Mouse (Mus musculus) kidney, embryonic 14.5 days (tissue): ENCODE measurements at regions not wholly inside any gene's neighbourhood (a gene's known extent, or its start where the extent isn't known, plus 50 kb on each side); places are given as distances from the start of the nearest gene placed in this dataset.

Experiments
- ATAC-seq: fragments of 200-750 bp; cut with Nextera tagmentation; 2 replicates; pipeline ENCODE4 v1.8.0; 2017; ENCODE audit warnings: moderate number of reproducible peaks, mild to moderate bottlenecking, moderate TSS enrichment, moderate library complexity; ENCODE audit not compliant: low FRiP score, low TSS enrichment
- H3K27ac ChIP-seq: fragments of 300-500 bp; sonication (generic); 2 replicates; pipeline ENCODE4 v1.5.1; 2014; ENCODE audit warnings: low read depth, mild to moderate bottlenecking, low read length, moderate library complexity, mixed read lengths
- H3K27me3 ChIP-seq: fragments of 300-500 bp; sonication (generic); 2 replicates; pipeline ENCODE4 v1.6.1; 2014; ENCODE audit warnings: mild to moderate bottlenecking, low read length; ENCODE audit not compliant: control insufficient read depth, insufficient read depth
- H3K36me3 ChIP-seq: fragments of 300-500 bp; sonication (generic); 2 replicates; pipeline ENCODE4 v1.6.1; 2014; ENCODE audit warnings: low read length, mixed read lengths; ENCODE audit not compliant: control insufficient read depth, insufficient read depth
- H3K4me1 ChIP-seq: fragments of 300-500 bp; sonication (generic); 2 replicates; pipeline ENCODE4 v1.6.1; 2014; ENCODE audit warnings: low read length, mixed read lengths; ENCODE audit not compliant: control insufficient read depth, insufficient read depth
- H3K4me2 ChIP-seq: fragments of 300-500 bp; sonication (generic); replicated peaks from 2 replicates; pipeline ENCODE4 v1.6.1; 2014; ENCODE audit warnings: low read depth, mild to moderate bottlenecking, low read length
- H3K4me3 ChIP-seq: fragments of 300-500 bp; sonication (generic); 2 replicates; pipeline ENCODE4 v1.5.1; 2014; ENCODE audit warnings: mild to moderate bottlenecking, low read length
- H3K9ac ChIP-seq: fragments of 300-500 bp; sonication (generic); 2 replicates; pipeline ENCODE4 v1.6.1; 2014; ENCODE audit warnings: low read depth, mild to moderate bottlenecking, low read length, moderate library complexity
- H3K9me3 ChIP-seq: fragments of 300-500 bp; sonication (generic); 2 replicates; pipeline ENCODE4 v1.6.1; 2016; ENCODE audit warnings: low read length; ENCODE audit not compliant: control insufficient read depth
- WGBS: fragments of 180-500 bp; shearing (Covaris S2); extraction: QIAGEN DNeasy Blood & Tissue Kit; methylation state at CpG from one replicate; pipeline ENCODE4 v1.1.7; 2014; 5-methylcytosine and 5-hydroxymethylcytosine counted together

DNA sequence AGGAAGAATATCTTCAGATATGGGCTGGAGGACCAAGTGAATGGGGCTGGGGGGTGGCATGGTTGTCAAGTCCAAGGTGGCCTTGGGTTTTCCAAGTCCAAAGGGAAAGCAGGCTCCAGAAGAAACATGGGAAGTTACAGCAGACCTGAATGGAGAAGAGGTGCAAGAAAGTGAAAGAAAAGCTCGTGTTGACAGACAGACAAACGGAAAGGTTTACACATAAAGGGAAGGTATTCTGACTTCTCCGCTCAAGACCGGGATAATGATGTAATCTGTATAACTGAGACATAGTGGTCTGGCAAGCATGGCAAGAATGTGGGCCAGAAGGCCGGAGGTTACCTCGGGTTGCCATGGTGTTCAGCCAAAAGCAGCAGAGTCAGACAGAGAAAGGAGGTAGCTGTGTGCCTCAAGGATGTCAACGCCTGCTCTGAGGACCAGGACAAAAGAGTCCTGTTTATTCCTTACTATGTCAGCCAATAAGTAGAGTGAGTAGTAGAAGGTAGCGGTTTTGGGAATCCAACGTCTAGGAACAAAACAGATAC lies 50.8 kb upstream of the Elk3 start:
- 86% methylated on average over 9 of the region's 9 CpGs for whole genome bisulfite sequencing
- no peak overlapping the region for H3K9ac ChIP-seq
- ATAC-seq = no peak

DNA sequence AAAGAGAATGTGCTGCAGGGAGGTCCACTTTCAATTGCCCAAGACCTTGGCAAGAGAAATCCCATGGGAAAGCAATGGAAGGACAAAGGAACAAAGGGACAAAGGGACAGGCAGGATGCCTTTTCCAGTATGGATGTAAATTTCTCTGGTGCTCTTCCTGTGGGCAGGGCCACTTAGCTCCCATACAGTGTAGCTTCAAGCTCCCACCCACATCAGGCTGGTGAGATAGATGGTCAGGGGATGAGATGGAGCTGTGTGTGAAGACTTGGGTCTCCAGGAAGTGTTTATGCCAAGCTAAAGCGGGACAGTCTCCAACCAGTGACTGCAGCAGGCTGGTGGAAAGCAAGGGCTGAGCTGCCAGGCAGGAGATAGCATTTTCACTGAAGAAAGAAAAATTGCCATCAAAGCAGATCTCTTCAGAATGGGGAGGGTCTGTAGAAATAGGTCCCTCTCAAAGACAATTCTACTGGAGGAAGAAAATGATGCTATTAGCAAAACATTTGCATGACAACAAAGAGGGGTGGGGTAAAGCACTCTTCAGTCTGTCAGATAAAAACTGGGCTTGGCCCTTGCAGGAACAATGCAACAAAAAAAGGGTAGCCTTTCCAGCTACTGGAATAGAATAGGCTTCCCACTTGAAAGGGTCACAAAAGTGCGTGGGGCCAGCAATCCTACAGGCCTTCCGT lies 53.3 kb upstream of the Elk3 start:
- 84% methylated on average over 3 of the region's 3 CpGs for WGBS
- H3K4me3 ChIP-seq = no peak overlapping the region
- H3K4me2 ChIP-seq = no peak overlapping the region
- no peak for ATAC-seq
- no peak overlapping the region for H3K9ac ChIP-seq
- H3K27ac ChIP-seq = no peak overlapping the region
- H3K9me3 ChIP-seq = no peaks in the 10 kb centered on the region
- no peaks in the 10 kb centered on the region for H3K36me3 ChIP-seq
- no peaks in the 10 kb centered on the region for H3K4me1 ChIP-seq
- no peaks in the 10 kb centered on the region for H3K27me3 ChIP-seq

More for the DNA sequence above, 50.8 kb upstream of the Elk3 start:
- Histone ChIP-seq H3K4me3 (no peak overlapping the region), H3K4me1 (no peaks in the 10 kb centered on the region), H3K4me2 (no peak overlapping the region), H3K36me3 (no peaks in the 10 kb centered on the region), H3K27ac (no peak overlapping the region), H3K27me3 (no peaks in the 10 kb centered on the region), H3K9me3 (no peaks in the 10 kb centered on the region)

DNA sequence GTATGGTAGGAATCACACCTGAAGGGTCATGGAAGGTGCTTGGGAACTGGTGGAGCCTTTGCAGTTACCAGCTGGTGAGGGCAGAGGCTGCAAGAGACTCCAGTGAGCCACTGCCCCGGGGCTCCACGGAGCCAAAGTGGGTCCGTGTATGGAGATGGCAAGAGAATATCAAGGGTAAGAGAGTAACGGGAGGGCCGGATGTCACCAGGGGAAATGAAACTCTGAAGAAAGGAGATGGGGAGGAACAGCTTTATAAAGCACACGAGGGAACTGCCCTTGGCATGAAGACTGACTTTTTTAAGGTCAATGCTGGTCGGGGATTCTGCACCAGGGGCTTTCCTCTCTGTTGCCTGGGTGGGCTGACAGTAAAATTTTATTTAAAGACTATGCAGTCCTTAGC lies 53.9 kb upstream of the Elk3 start:
- no peak overlapping the region for H3K4me2 ChIP-seq
- no peak overlapping the region for H3K4me3 ChIP-seq
- H3K36me3 ChIP-seq = no peaks in the 10 kb centered on the region
- ATAC-seq = no peak
- no peaks in the 10 kb centered on the region for H3K4me1 ChIP-seq
- H3K9ac ChIP-seq = no peak overlapping the region
- WGBS = 74% methylated on average over 7 of the region's 7 CpGs
- H3K9me3 ChIP-seq = no peaks in the 10 kb centered on the region
- H3K27ac ChIP-seq = no peak overlapping the region
- no peaks in the 10 kb centered on the region for H3K27me3 ChIP-seq

DNA sequence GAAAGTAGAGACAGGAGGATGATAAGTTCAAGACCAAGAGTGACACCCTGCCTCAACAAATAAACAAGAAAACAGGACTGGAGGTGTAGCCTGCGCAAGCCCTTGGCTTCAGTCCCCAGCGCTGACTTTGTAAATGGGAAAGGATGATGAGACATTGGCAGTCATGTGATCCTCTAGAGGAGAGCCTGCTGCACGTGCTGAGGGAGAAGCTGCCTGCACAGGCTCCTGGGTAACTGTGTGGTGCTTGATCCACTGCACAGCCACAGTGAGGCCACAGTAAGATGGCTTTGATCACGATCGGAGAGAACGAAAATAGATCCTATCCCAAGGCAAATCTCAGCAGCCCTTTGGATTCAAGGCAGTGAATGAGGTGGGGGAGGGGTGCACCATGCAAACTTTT lies 54.4 kb upstream of the Elk3 start:
- H3K4me2 ChIP-seq = no peak overlapping the region
- ATAC-seq = no peak
- H3K9me3 ChIP-seq = no peaks in the 10 kb centered on the region
- H3K9ac ChIP-seq = no peak overlapping the region
- H3K36me3 ChIP-seq = no peaks in the 10 kb centered on the region
- H3K4me1 ChIP-seq = no peaks in the 10 kb centered on the region
- no peak overlapping the region for H3K4me3 ChIP-seq
- no peaks in the 10 kb centered on the region for H3K27me3 ChIP-seq
- no peak overlapping the region for H3K27ac ChIP-seq
- 60% methylated on average over 6 of the region's 6 CpGs for WGBS

DNA sequence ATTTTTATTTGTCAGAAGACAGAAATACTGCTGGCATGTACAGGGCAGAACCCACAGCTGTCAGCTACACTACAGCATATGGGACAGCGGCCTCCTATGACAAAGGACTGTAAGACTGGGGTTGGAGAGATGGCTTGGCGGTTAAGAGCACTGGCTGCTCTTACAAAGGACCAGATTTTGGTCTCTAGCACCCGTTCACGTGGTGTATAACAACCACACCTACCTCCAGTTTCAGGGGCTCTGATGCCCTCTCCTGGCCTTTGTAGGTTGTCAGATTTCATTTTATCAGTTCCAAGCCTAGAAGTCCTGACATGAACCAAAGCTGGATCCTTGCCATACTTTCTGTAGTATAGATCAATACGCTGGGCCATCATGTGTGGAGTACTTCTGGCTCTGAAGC lies 54.9 kb upstream of the Elk3 start:
- Histone ChIP-seq H3K27ac (no peak overlapping the region), H3K9me3 (no peaks in the 10 kb centered on the region), H3K4me1 (no peaks in the 10 kb centered on the region), H3K36me3 (no peaks in the 10 kb centered on the region), H3K9ac (no peak overlapping the region), H3K4me3 (no peak overlapping the region), H3K4me2 (no peak overlapping the region), H3K27me3 (no peaks in the 10 kb centered on the region)
- 78% methylated on average over 5 of the region's 5 CpGs for WGBS
- 0 out of 2 replicates have a peak, but pooled peaks have one; percentile 6 for ATAC-seq

DNA sequence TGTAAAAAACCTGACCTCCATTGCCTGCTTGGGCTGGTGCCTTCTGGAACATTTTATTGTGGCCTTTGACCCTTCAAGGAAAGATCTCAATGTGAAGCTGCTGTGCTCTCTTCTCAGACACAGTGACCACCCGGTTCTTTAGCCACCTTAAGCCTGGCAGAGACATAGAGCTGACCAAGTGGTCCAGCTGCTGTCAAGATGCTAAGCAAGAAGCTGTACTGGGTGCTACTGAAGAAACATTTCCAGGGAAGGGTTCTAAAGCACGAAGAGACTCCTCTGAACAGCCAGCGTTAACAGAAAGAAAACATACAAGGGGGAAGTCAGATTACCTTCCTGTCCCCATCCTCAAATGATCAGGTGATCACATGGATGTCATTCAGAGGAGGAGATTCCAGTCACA lies 58.8 kb upstream of the Elk3 start:
- no peaks in the 10 kb centered on the region for H3K36me3 ChIP-seq
- H3K4me1 ChIP-seq = no peaks in the 10 kb centered on the region
- no peaks in the 10 kb centered on the region for H3K9me3 ChIP-seq
- no peaks in the 10 kb centered on the region for H3K27me3 ChIP-seq
- WGBS = 63% methylated on average over 3 of the region's 3 CpGs
- no peak overlapping the region for H3K4me2 ChIP-seq
- H3K9ac ChIP-seq = no peak overlapping the region
- no peak for ATAC-seq
- H3K4me3 ChIP-seq = no peak overlapping the region
- H3K27ac ChIP-seq = no peak overlapping the region

DNA sequence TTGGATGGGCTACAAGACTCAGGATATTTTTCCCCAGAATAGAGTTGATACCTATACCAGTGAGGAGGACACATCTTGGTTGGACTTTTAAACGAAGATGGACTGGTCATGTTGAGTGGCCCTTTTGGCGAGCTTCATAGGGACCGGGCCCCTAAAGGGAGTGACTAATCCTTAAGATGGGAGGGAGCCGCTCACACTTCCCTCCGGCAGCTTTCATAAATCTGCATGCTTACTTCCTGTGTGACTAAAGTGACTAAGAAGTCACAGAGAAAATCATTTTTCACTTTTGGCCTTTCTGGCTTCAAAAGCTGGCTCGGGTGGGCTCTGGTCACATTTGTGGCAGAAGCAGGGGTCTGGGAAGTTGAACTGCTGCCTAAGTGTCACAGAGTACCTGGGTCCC lies 59.4 kb upstream of the Elk3 start:
- no peaks in the 10 kb centered on the region for H3K27me3 ChIP-seq
- H3K9ac ChIP-seq = no peak overlapping the region
- no peaks in the 10 kb centered on the region for H3K36me3 ChIP-seq
- ATAC-seq = no peak
- H3K27ac ChIP-seq = no peak overlapping the region
- no peaks in the 10 kb centered on the region for H3K9me3 ChIP-seq
- WGBS = 67% methylated on average over 6 of the region's 6 CpGs
- H3K4me2 ChIP-seq = no peak overlapping the region
- H3K4me3 ChIP-seq = no peak overlapping the region
- H3K4me1 ChIP-seq = no peaks in the 10 kb centered on the region

DNA sequence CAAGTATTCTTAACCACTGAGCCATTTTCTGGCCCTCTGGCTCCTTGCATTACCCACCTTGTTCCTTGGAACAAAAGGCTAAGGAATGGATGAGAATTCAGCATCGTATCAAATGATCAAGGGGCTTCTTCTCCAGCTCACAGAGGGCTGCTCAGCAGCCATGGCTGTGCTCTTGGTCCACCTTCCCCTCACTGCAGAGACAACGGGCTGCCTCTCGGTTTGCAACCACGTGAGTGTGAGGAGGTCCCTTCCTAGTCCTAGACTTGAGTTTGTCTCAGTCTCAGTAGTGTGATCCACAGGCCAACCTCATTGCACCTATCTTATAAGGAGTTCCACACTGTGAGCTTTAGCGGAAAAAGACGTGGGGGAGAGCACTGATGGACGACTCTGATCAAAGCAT lies 61.3 kb upstream of the Elk3 start:
- Histone ChIP-seq H3K4me3 (no peak overlapping the region), H3K4me1 (no peaks in the 10 kb centered on the region), H3K9me3 (no peaks in the 10 kb centered on the region), H3K27ac (no peak overlapping the region), H3K9ac (no peak overlapping the region), H3K27me3 (no peaks in the 10 kb centered on the region), H3K36me3 (no peaks in the 10 kb centered on the region), H3K4me2 (no peak overlapping the region)
- no peak for ATAC-seq
- WGBS = 83% methylated on average over 7 of the region's 7 CpGs

DNA sequence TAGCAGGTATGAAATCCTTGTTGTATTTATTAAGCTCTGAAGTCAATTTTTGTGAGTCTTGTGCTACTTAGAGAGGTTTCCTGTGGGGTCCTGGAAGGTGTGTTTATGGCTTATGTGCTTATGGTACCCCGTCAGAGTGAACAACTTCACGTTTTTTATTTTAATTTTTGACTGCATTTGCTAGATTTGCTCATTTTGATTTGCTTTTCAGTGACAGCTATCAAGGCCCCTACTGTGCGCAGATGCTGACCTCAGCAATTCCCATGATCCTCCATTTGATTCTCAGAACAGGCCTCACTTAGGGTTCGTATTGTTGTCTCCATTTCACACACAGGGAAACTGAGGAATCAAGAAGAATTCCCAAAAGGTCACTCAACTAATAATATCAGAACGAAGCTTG lies 62.3 kb upstream of the Elk3 start:
- no peak overlapping the region for H3K27ac ChIP-seq
- H3K4me3 ChIP-seq = no peak overlapping the region
- no peaks in the 10 kb centered on the region for H3K4me1 ChIP-seq
- ATAC-seq = no peak
- no peak overlapping the region for H3K4me2 ChIP-seq
- H3K27me3 ChIP-seq = no peaks in the 10 kb centered on the region
- no peak overlapping the region for H3K9ac ChIP-seq
- no peaks in the 10 kb centered on the region for H3K36me3 ChIP-seq
- 87% methylated on average over 5 of the region's 5 CpGs for WGBS
- no peaks in the 10 kb centered on the region for H3K9me3 ChIP-seq
